Mouse (Mus musculus) ovary, adult 18-20 months (tissue): ENCODE measurements around the gene Gm6793.
A peak's percentile ranks its signal among the peaks of the same experiment; 100 is the strongest.

Experiments
- DNase-seq: peaks from one replicate; pipeline ENCODE4 v3.0.0; 2022; ENCODE audit warnings: low spot score, mixed read lengths

Gene Gm6793

DNA sequence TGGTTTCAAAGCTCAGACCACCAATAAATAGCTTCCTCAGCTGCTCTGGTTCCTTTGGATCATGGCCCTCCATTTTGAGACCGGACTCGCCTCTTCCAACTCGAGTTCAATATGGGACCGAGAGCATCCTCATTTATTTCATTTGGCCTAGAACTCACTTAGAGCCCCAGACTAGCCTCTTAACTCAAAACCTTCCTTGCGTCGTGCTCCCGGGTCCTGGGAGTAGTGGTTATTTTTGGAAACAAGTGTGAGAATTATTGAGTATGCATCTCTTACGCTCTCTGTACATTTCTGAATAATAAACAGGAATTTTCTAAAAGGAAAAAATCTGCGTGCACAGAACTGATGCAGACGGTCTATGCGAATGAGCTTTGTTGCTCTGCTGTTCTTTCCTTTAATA, at the start of gene Gm6793:
TSS of gene Gm6793 (minus strand) at position 101 of the 400 bp plus-strand sequence.
- DNase-seq = no peak

DNA sequence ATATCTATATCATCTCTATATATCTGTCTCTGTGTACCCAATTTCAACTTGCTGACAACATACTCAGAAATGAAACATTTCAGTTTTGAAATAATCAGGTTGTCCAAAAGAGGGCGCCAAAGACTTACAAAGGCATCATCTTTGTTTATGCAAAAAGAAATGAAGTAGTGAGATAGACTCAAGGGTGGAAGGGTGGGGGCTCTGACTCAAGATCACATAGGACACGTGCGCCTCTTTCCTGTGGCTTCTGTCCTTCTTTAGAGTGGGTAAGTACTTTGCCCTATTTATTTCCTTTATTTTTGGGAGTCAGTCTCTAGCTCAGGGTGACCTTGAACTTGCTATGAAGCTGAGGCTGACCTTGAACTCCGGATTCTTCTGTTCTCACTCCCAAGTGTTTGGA, 46.5 kb upstream of the Gm6793 start:
- DNase-seq = no peak

DNA sequence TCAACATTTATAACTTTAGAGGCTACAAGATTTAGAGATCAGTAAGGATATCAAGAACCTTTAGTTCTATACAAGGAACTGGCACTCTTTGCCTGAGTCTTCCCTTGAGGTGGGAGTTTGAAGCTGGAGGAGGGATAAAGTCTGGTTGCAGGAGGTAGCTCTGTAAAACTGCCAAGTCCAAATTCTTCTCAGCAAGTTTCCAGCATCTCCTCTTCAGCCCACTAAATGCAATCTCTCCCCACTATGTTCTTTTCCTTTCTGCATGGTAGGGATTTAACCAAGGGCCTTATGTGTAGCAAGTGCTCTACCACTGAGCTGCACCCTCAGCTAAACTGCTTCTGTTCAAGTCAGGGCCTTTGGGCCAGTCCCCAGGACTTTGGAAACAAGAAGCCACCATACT, 39.6 kb upstream of the Gm6793 start:
- no peak for DNase-seq

DNA sequence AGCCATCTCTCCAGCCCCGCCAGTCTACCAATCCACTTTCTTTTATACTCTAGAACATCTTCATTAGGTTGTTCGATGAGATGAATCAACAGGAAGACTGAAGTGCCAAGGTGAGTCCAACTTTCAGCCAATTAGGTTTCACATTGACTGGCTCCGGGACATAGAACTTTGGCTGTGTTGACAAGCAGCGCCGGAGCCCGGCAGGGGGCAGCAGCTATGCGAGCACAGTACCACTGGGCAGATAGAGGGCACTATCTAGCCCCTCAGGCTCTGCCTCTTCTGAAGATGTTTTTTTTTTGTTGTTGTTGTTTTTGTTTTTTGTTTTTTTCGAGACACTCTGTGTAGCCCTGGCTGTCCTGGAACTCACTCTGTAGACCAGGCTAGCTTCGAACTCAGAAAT, 36.7 kb upstream of the Gm6793 start:
- no peak for DNase-seq

- no peak for DNase-seq
Measured at GRCm38 (mm10) chr8:112049984-112050383, 35.1 kb upstream of the Gm6793 start.

DNA sequence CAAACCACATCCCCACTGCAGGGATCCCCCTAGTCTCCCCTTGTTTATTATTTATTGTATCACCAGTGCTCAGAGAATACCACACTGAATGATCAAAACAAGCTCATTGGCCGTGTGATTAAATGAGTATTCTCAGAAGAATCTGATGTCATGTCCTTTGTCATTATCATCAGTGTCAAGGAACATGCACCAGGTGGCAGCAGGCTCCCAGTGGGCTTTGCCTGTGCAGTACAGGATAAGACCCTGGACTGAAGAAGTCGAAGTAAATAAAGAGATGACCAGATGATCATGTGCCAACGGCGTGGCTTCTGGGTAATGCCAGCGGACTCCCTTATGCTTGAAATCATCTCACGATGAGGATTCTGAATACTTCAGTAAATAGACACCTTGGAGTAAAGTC, 33.5 kb upstream of the Gm6793 start:
- no peak for DNase-seq

DNA sequence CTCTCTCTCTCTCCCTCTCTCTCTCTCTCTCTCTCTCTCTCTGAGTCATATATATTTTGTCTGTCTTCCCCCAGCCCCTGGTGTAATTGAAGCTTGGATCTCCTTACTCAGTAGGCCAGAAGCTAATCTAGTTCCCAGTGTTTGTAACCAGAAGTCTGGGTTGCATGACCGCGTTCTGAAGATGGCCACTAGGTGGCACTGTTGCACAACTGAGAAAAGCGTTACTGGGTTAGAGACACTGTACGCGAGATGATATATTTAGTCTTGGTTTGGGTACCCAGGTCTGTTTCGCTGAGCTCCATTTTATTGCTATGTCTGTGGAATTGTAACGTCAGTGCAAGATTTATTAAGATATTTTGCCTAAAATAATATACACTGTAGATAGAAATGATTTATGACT, 31.1 kb upstream of the Gm6793 start:
- DNase-seq = peak; percentile 30

GRCm38 (mm10) chr8:112045182-112045581, 30.3 kb upstream of the Gm6793 start:
- DNase-seq = no peak

- DNase-seq = no peak
Measured at GRCm38 (mm10) chr8:112037521-112037920, 22.7 kb upstream of the Gm6793 start.

GRCm38 (mm10) chr8:112034603-112035002, 19.8 kb upstream of the Gm6793 start:
- DNase-seq = no peak

- DNase-seq = no peak
Measured at GRCm38 (mm10) chr8:112033071-112033470, 18.2 kb upstream of the Gm6793 start.

GRCm38 (mm10) chr8:112030663-112031062, 15.8 kb upstream of the Gm6793 start:
- DNase-seq = no peak

- DNase-seq = no peak
Measured at GRCm38 (mm10) chr8:112029455-112029854, 14.6 kb upstream of the Gm6793 start.

GRCm38 (mm10) chr8:112011816-112012242, 3.0 kb downstream of the Gm6793 start:
- DNase-seq = peak; percentile 7

GRCm38 (mm10) chr8:112010997-112011815, 3.6 kb downstream of the Gm6793 start, which contains the start of the genes Kars and Terf2ip:
Gene Kars, minus strand, starts transcription at chr8:112011323.
Gene Terf2ip, plus strand, starts transcription at chr8:112011398.
- DNase-seq = peak; percentile 89

DNA sequence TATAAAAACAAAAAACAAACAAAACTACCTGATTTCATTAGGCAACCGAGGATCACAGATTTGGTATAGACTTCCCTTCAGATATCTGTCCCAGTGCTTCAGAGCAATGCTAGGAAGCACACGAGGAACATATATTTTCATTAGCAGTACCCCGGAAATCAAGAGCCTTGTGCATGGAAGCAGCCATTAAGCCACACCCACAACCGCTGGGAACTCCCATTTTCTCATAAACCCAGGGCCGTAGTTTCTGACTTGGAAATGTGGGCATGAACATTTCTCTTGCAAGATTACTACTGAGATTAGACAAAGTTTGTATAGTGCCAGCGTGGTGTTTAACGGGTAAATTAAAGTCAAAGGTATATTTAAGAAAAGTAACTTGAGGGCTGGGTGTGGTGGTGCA, 5.3 kb downstream of the Gm6793 start:
- no peak for DNase-seq

- DNase-seq = no peak
Measured at GRCm38 (mm10) chr8:112007669-112008068, 7.2 kb downstream of the Gm6793 start.

- DNase-seq = no peak
Measured at GRCm38 (mm10) chr8:112005601-112006000, 9.2 kb downstream of the Gm6793 start.

DNA sequence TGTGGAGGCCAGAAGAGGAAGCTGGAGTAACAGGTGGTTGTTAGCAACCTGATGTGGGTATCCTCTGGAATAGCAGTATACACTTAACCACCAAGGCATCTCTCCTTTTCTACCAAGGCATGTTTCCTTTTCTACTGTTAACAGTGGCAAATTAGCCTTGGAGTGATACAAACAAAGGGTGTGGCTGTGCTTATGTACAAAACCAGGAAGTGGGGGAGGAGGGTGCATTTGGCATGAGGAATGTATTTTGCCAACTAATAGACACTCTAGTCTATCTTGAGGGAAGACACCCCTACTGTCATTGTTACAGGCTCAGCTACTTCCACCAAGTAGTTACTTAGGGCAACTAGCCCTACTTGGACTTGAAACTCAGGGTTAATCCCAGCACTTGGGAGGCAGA, 10.1 kb downstream of the Gm6793 start:
- no peak for DNase-seq

DNA sequence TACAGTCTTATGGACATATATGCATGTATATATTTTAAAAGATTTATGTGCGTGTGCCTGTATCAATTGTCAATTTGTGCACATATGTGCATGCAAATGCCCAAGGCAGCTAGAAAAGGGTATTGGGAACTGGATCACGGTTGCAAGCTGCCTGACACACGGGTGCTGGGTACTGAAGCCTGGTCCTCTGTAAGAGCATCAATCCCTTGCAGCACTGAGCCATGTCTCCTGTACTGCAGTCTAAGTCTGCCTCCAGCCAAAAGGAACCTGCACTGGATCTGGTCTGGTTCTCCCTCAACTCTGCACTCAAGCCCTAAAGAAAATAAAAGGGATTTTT, 22.2 kb downstream of the Gm6793 start:
- no peak for DNase-seq

DNA sequence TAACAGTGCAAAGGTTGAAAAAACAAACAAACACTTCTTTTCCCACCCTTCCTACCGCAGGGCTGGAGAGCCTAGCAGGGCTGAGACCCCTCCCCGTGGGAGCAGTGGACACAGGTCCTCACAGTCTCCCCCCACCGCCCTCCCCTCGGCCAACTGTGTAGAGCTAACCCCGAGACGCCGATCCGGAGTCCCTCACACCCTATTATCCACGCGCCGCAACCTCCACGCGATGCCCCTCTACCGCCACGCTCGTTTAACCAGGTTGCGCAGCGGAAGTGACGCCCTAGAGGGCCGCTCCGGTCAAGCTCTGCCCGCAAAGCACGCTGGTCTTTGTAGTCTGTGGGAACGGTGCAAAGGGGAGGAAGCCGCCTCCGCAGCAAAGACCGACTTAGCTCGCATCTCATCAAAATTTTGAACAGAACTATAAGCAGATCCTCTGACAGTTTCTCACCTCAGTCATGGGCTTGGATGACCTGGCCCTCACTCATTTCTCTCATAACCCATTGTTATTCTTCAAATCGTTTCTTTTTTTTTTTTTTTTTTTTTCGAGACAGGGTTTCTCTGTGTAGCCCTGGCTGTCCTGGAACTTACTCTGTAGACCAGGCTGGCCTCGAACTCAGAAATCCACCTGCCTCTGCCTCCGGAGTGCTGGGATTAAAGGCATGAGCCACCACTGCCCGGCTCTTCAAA, 22.7 kb downstream of the Gm6793 start, which contains the start of gene Adat1:
TSS of gene Adat1 (minus strand) at position 290 of the 690 bp plus-strand sequence.
- peak; percentile 67 for DNase-seq

GRCm38 (mm10) chr8:111991278-111991677, 23.6 kb downstream of the Gm6793 start:
- no peak for DNase-seq

GRCm38 (mm10) chr8:111989911-111990310, 24.9 kb downstream of the Gm6793 start:
- DNase-seq = peak; percentile 23
